Mouse (Mus musculus) intestine, embryonic 14.5 days (tissue): Measurements from ENCODE around the gene Fezf1. TPM values are rescaled to one million over a fixed set of nuclear protein-coding genes. Genes with fewer than 3 reads are reported as not detected.

Experiments
- ATAC-seq: fragments of 200-750 bp; cut with Nextera tagmentation; replicated peaks from 2 replicates; pipeline ENCODE4 v1.8.0; 2017; ENCODE audit warnings: low read depth, moderate number of reproducible peaks, moderate TSS enrichment, moderate library complexity; ENCODE audit not compliant: low FRiP score, low TSS enrichment
- DNase-seq: peaks from one replicate; pipeline ENCODE4 v3.0.0-alpha.2; 2018; ENCODE audit warnings: low spot score
- H3K27ac ChIP-seq: fragments of 300-500 bp; sonication (generic); 2 replicates; pipeline ENCODE4 v1.5.1; 2014; ENCODE audit warnings: low read depth, mild to moderate bottlenecking, control low read depth
- H3K27me3 ChIP-seq: fragments of 300-500 bp; sonication (generic); replicated peaks from 2 replicates; pipeline ENCODE4 v1.6.1; 2014; ENCODE audit warnings: low read length, control low read depth; ENCODE audit not compliant: control insufficient read depth, insufficient read depth
- H3K36me3 ChIP-seq: fragments of 300-500 bp; sonication (generic); 2 replicates; pipeline ENCODE4 v1.6.1; 2014; ENCODE audit warnings: low read length, control low read depth; ENCODE audit not compliant: control insufficient read depth, insufficient read depth
- H3K4me1 ChIP-seq: fragments of 300-500 bp; sonication (generic); replicated peaks from 2 replicates; pipeline ENCODE4 v1.6.1; 2014; ENCODE audit warnings: low read length, control low read depth, mixed read lengths; ENCODE audit not compliant: control insufficient read depth, insufficient read depth
- H3K4me2 ChIP-seq: fragments of 300-500 bp; sonication (generic); 2 replicates; pipeline ENCODE4 v1.6.1; 2014; ENCODE audit warnings: low read length
- H3K4me3 ChIP-seq: fragments of 300-500 bp; sonication (generic); 2 replicates; pipeline ENCODE4 v1.5.1; 2014; ENCODE audit warnings: low read depth, low read length, control low read depth, mixed read lengths
- H3K9ac ChIP-seq: fragments of 300-500 bp; sonication (generic); 2 replicates; pipeline ENCODE4 v1.6.1; 2014; ENCODE audit warnings: mild to moderate bottlenecking, low read length
- H3K9me3 ChIP-seq: fragments of 300-500 bp; sonication (generic); 2 replicates; pipeline ENCODE4 v1.6.1; 2016; ENCODE audit warnings: low read length, control low read depth; ENCODE audit not compliant: control insufficient read depth
- WGBS: fragments of 180-500 bp; shearing (Covaris S2); extraction: QIAGEN DNeasy Blood & Tissue Kit; methylation state at CpG from one replicate; pipeline ENCODE4 v1.1.7; 2014; 5-methylcytosine and 5-hydroxymethylcytosine counted together
- polyA plus RNA-seq: library from polyadenylated mRNA; unstranded; fragments of >200 nt; fragmentation: Nextera tagmentation; extraction: Ambion mirVana; gene quantifications from 2 replicates; pipeline ENCODE4 v1.2.1, GENCODE M21; 2014

The Fezf1 gene
- not detected in 2 replicates for polyA plus RNA-seq

DNA sequence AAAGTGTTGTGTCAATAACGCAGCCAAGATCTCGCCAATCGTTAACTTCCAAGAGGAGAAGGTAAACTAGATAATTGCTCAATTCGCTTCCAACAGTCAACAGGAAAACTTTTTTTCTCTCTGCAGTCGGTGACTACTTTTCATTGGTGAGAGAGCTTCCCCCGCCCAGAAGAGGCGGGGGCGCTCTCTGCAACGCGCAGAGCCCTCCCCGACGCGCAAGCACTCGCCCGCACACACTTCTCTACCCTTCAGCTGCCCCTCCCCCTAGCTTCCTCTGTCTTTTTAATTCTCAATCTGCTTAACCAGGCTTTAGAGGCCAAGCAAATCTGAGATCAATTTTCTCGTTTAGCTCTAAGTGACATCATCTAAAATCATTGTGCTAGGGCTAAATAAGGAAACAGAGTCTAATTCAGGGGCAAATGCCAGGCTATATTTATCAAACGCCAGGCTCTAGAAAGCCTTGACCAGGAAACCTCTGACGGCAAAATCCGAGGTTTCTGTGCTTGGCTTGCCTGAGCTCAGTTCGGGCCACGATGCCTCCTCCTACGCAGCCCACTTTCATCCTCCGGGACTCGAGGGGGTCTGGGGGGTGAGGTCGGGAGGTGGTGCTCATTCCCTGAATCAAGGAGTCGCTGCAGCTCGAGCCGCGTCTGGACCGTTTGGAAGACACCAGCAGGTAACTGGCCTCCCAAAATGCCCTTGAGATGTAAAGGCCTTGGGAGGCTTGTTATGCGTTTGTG, at the start of gene Fezf1:
Fezf1 (minus strand) TSS at position 50 of the 740 bp plus-strand sequence.
- H3K27ac ChIP-seq, result no peak within 1 kb of the TSS
- H3K4me3 ChIP-seq, result peak within 1 kb of the TSS; percentile 24
- H3K27me3 ChIP-seq, result peaks cover 98% of the 10 kb centered on the region
- ATAC-seq (no peak), DNase-seq (peak; percentile 61)
- H3K4me1 ChIP-seq, result no peaks in the 10 kb centered on the region
- no peaks in the 10 kb centered on the region for H3K36me3 ChIP-seq
- peak within 1 kb of the TSS; percentile 51 for H3K4me2 ChIP-seq
- no peak within 1 kb of the TSS for H3K9ac ChIP-seq
- under 1% methylated on average over 31 of the region's 31 CpGs for WGBS
- no peaks in the 10 kb centered on the region for H3K9me3 ChIP-seq

DNA sequence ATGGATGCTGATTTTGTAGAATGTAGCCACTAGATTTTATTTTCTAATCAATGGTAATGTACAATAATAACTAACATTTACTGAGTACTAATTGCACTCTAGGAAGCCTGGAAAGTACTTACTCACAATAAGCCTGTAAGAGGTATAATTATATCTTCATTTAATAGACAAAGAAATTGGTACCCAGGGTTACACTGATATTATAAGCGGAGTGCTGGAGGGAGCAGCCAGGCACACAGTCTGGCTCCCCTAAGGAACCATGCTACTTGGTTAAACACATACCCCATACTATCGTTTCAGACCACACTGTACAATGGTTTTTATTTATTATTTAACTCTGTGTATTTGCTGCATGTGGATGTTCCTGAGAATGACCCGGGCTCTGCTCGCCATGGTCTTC, 46.5 kb upstream of the Fezf1 start:
- WGBS, result 94% methylated on average over 4 of the region's 4 CpGs
- Histone ChIP-seq H3K4me2 (no peak overlapping the region), H3K9me3 (no peaks in the 10 kb centered on the region), H3K4me1 (no peaks in the 10 kb centered on the region), H3K4me3 (no peak overlapping the region), H3K27me3 (no peaks in the 10 kb centered on the region), H3K36me3 (no peaks in the 10 kb centered on the region), H3K9ac (no peak overlapping the region), H3K27ac (no peak overlapping the region)
- ATAC-seq (no peak), DNase-seq (no peak)

DNA sequence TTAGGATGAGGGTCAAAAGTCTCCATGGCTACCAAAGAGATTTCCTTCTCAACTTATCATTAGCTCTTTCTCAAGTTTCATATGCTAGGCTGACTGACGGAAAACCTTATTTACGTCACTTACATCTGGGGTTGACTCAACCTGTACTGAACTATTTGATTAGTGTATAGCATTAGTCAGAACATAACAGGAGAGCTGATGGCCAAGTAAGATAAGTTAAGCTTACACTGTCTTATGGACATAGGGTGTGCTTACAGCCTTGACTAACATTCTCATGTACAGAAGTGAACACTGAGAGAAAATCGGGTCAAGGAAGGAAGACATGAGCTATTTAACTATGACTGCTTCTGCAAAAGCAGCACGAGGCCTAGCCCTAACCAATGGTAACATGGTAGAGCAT, 40.6 kb upstream of the Fezf1 start:
- 85% methylated on average over 4 of the region's 4 CpGs for WGBS

GRCm38 (mm10) chr6:23281514-23281820, 33.3 kb upstream of the Fezf1 start:
- Histone ChIP-seq H3K9ac (no peak overlapping the region), H3K9me3 (no peaks in the 10 kb centered on the region), H3K4me3 (no peak overlapping the region), H3K36me3 (no peaks in the 10 kb centered on the region), H3K4me1 (no peaks in the 10 kb centered on the region), H3K27ac (no peak overlapping the region), H3K27me3 (no peaks in the 10 kb centered on the region), H3K4me2 (no peak overlapping the region)
- no peak for DNase-seq
- 61% methylated on average over 9 of the region's 9 CpGs for WGBS
- no peak for ATAC-seq

More for the DNA sequence above, 40.6 kb upstream of the Fezf1 start:
- Histone ChIP-seq H3K36me3 (no peaks in the 10 kb centered on the region), H3K4me1 (no peaks in the 10 kb centered on the region), H3K9me3 (no peaks in the 10 kb centered on the region), H3K27me3 (no peaks in the 10 kb centered on the region), H3K4me3 (no peak overlapping the region), H3K9ac (no peak overlapping the region), H3K4me2 (no peak overlapping the region), H3K27ac (no peak overlapping the region)
- DNase-seq, result no peak
- ATAC-seq, result no peak

DNA sequence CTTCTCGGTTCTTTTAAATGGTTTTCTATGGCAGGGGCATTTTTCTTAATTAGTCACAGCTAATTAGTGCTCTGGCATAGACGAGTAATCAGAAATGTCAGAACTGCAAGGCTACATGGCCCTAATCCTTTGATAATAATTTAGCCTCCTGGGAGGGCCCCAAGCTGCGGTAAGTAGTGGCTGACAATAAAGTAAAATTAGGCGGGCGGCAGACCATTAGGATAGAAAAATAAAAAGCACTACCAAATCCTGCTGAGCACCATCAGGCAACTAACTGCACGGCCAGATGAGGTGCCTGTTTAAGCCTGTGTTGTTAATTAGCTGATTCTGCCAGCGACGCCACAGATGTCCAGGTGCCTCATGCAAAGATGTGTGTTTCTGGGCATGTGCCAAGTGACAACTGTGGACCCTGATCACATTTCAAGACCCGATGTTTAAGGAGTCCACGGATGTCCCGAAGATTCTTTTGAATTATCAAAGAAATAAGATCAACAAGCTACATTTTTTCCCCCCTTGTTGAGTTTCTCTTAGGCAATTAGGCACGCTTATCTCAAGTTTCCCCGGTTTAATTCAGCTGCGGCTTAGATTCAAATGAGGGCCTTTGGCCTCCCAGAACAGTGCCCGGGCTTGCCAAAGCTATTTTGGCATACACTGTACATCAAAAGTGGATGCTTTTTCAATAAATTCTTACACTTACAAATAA, 32.8 kb upstream of the Fezf1 start:
- Histone ChIP-seq H3K36me3 (no peaks in the 10 kb centered on the region), H3K27ac (no peak overlapping the region), H3K4me3 (no peak overlapping the region), H3K4me1 (no peaks in the 10 kb centered on the region), H3K4me2 (no peak overlapping the region), H3K27me3 (no peaks in the 10 kb centered on the region), H3K9me3 (no peaks in the 10 kb centered on the region), H3K9ac (no peak overlapping the region)
- DNase-seq, result no peak
- no peak for ATAC-seq
- WGBS, result 60% methylated on average over 15 of the region's 15 CpGs

DNA sequence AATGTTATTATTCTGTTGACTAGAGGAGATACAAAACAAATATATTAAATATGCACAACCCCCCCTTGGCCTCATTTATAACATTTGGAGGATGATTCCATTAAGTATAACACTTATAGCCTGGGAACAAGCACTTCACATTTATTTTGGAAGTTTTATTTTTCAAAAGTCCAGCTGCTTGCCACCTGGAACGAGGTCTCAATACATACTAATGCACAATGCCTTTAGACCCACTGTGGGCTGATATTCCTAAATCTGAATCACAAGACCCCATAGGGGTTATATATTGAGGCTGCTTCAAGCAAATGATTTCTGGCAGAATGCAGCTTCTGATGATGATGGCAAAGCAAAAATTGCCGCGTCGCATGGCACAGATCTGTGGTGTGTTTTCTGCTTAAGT, 25.3 kb upstream of the Fezf1 start:
- no peaks in the 10 kb centered on the region for H3K9me3 ChIP-seq
- no peak overlapping the region for H3K4me2 ChIP-seq
- H3K27ac ChIP-seq, result no peak overlapping the region
- WGBS, result 79% methylated on average over 4 of the region's 4 CpGs
- no peaks in the 10 kb centered on the region for H3K36me3 ChIP-seq
- DNase-seq, result no peak
- no peak overlapping the region for H3K4me3 ChIP-seq
- H3K9ac ChIP-seq, result no peak overlapping the region
- peaks cover 35% of the 10 kb centered on the region for H3K27me3 ChIP-seq
- H3K4me1 ChIP-seq, result no peaks in the 10 kb centered on the region
- no peak for ATAC-seq

DNA sequence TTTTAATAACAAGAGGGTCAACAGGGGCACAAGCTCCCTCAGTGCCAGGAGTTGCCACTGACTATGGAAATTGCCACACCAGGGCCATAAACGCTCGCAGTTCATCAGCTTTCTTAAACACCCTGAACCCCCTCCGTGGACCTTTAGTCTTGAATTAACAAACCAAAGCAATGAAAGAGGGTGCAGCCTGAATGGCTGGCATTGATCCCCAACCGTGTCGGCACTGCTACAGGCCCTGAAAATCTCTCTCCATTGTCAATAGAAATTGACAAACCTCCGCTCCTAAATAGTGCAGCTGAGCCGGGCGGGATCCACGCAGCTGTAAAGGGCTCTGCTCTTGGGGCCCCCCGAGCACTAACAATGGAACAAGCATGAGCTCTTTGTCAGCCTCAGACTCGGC, 24.8 kb upstream of the Fezf1 start:
- 6% methylated on average over 11 of the region's 11 CpGs for WGBS
- DNase-seq, result no peak
- no peaks in the 10 kb centered on the region for H3K4me1 ChIP-seq
- no peaks in the 10 kb centered on the region for H3K36me3 ChIP-seq
- H3K27me3 ChIP-seq, result peaks cover 35% of the 10 kb centered on the region
- H3K9ac ChIP-seq, result no peak overlapping the region
- no peak overlapping the region for H3K4me3 ChIP-seq
- H3K27ac ChIP-seq, result no peak overlapping the region
- H3K9me3 ChIP-seq, result no peaks in the 10 kb centered on the region
- H3K4me2 ChIP-seq, result no peak overlapping the region
- no peak for ATAC-seq

DNA sequence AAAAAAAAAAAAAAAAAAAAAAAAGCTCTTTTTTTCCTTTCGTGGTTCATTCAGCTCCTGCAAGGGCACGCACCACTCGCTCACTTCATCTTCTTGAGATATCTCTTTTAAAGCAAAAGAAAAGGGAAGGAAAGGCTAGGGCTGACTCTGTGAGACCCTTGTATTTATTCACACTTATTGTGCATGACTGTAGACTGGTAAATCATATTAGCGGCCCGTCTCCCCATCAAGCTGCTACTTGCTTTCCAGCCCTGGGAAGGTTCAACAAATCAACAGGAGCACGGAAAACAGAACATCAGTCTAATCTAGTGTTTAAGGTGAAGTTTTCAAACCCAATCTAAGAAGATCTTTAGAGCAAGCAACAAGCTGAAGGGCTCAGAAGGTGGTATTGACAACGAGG, 24.4 kb upstream of the Fezf1 start:
- no peak overlapping the region for H3K9ac ChIP-seq
- no peak for DNase-seq
- no peaks in the 10 kb centered on the region for H3K36me3 ChIP-seq
- H3K27me3 ChIP-seq, result peaks cover 39% of the 10 kb centered on the region
- no peaks in the 10 kb centered on the region for H3K9me3 ChIP-seq
- no peak for ATAC-seq
- no peak overlapping the region for H3K4me3 ChIP-seq
- no peaks in the 10 kb centered on the region for H3K4me1 ChIP-seq
- H3K27ac ChIP-seq, result no peak overlapping the region
- WGBS, result 25% methylated on average over 7 of the region's 7 CpGs
- no peak overlapping the region for H3K4me2 ChIP-seq

DNA sequence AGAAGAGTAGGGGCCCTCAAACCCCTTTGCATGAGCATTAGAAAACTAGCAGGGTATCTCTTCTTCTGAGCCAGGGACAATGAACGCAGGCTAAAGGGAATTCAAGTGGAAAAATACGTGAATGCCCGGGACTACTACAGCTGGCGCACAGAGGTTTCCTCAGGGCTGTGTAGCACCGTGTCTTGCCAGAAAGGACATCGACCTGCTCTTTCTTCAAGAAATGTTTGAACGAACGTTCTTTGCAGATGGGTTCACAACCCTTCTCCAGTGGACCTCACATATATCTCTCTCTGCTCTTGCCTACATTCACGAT, 12.5 kb upstream of the Fezf1 start:
- no peak overlapping the region for H3K27ac ChIP-seq
- H3K27me3 ChIP-seq, result peaks cover 70% of the 10 kb centered on the region
- no peak overlapping the region for H3K9ac ChIP-seq
- H3K36me3 ChIP-seq, result no peaks in the 10 kb centered on the region
- H3K9me3 ChIP-seq, result no peaks in the 10 kb centered on the region
- no peak overlapping the region for H3K4me2 ChIP-seq
- ATAC-seq (no peak), DNase-seq (no peak)
- 3% methylated on average over 9 of the region's 9 CpGs for WGBS
- no peak overlapping the region for H3K4me3 ChIP-seq
- H3K4me1 ChIP-seq, result no peaks in the 10 kb centered on the region
